Mouse (Mus musculus) right cerebral cortex, postnatal 36 days (tissue): ENCODE results near the gene Tnfrsf25.

ENCODE experiments used
- DNase-seq, 2 experiments: peaks; one replicate each; pipeline ENCODE4 v3.0.0; 2022; ENCODE audit warnings: low spot score in 2 of 2, mixed read lengths in 1 of 2

The Tnfrsf25 gene

DNA sequence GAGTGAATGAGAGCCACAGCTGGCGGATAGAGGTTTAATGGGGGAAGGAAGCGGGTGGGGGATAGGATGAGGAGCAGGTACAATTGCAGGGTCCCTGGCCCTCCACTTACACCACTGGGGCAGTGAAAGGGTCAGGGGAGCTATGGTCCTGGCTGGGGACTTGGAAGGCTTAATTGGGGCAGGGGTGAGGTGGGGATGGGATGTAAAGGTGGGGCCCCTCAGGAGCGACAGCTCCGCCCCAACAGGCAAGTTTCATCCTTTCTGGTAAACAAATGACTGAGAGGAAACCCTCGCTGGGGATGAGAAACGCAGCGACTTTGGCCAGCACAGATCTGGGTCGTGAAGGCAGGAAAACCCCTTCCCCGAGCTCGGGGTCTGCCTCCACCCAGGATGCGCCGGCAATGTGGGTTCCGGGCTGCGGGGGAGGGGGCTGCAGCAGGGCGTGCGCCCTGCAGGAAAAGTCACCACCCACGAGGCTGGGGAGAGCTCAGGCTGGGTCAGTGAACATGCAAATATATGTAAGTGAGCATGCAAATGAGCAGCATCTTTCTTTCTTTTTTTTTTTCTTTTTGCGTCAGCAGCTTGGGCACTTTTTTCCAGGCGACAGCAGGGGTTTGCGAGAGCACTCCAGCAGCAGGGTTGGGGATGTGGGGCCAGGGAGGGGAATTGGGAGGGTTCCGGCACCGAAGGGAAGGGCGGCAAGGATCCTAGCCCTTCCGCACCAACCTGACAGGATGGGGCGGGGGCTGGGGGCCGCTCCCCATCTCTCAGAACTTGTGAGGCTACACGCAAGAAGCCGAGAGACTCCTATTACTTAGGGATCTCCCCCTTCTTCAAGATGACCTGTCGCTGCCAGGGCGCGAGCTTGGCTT lies 4.8 kb downstream of the Tnfrsf25 start:
- DNase-seq: no peak

- no peak for DNase-seq
These were observed 5.4 kb downstream of the Tnfrsf25 start for GRCm38 (mm10) chr4:152121183-152121505.

- DNase-seq: no peak
These were observed 8.7 kb downstream of the Tnfrsf25 start for GRCm38 (mm10) chr4:152124361-152124961.

DNA sequence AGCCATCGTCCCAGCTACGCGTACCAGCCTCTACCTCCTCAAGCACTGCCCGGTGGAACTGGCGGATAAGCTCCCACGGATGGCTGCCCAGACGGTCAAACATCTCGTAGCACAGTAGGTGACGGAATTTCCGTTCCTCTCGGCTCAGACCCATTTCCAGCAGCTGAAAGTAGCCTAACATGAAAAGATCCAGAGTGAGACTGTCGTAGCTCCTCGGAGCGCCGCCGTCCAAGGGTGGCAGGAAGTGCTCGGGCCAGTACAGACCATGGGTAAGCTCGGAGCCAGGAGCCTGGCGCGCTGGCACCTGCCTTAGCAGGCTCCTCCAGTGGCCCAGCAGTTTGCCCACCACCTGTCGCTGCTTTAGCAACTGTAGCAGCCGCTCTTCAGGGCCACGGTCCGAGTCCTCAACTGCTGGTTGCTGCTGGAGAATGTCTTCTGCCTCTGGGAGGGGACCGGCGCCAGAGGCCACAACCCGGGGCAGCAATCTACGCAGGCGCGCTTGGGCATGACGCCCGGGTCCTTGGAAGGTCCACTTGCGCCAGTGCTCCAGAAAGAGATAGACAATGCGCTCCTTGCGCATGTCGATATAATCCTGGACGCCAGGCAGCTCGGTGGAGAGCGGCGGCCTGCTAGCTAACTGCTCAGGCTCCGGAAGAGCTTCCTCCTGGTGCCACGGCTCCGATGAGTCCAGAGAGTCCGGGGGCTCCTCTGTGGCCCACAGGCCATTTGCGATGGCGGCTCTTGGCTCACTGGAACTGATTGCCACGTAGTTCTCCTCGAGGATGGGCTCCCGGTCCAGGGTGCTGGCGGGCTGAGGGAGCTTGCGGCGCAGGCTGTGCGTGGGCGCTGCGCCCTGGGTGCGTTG lies 9.7 kb downstream of the Tnfrsf25 start:
- peak in 1 of 2 experiments; percentile 9 for DNase-seq

GRCm38 (mm10) chr4:152126026-152126920 lies 10.5 kb downstream of the Tnfrsf25 start:
- DNase-seq: peak in 1 of 2 experiments; percentile 5

DNA sequence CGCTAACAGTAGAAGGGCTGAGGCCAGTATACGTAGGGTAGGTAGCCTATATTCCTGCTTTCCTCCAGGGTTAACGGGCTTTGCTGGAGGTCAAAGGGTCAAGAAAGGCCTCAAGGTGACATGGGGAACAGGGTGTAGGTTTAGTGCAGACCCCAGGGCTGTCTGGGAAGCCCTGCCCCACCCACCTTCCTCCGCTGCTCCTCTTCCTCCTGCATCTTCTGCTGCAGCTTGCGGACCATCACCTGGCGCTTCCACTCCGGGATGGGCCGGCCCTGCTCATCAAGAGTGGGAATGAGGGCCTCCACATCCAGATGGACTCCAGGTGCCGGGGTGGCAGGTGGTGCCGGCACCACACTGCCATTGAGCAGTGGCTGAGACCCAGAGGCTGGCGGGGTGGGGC lies 12.2 kb downstream of the Tnfrsf25 start:
- DNase-seq: no peak

DNA sequence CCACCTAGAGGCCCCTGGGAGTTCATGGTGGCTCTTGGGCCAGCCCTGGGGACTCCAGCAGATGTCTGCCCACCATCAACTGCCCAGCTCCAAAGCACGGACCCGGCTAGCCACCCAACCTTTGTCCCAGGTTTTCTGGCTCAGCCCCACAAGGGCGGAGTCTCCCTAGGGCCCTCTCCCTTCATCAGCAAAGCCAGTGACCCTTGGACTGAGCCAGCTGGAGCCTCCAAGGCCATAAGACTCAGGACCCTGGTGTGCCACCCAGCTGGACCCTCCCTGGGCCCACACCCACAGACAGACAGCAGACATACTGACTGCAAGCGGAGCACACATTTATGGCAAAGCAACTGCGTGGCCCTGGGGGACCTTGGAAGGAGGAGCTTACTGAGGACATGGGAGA lies 13.1 kb downstream of the Tnfrsf25 start:
- DNase-seq: no peak

DNA sequence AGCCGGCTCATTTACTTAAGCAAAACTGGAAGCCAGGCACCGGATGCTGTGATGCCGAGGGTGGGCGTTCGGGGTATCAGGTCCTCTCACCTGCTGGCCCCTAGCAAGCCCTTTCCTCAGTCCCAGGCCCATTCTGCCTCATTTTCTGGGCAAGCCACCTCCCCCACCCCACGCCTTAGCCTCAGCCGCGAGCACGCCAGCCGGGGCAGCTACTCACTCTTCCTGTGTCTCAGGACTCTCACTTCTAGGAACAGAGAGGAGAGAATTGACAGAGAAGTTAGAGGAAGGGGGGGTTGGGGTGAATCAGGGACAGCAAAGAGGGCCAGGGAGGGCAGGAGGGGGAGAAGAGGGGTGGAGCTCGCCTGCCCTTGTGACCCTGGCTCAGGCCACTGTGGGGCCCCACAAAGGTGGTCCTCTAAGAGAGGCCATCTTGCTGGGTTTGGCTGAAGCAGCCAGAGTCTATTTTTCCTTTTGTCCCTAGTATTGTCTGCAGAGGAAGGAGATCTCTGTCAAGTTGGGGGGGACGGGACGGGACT lies 13.7 kb downstream of the Tnfrsf25 start:
- DNase-seq: no peak

- no peak for DNase-seq
These were observed 15.3 kb downstream of the Tnfrsf25 start for GRCm38 (mm10) chr4:152130771-152131653.

GRCm38 (mm10) chr4:152131809-152132771 lies 16.4 kb downstream of the Tnfrsf25 start:
- DNase-seq: no peak

DNA sequence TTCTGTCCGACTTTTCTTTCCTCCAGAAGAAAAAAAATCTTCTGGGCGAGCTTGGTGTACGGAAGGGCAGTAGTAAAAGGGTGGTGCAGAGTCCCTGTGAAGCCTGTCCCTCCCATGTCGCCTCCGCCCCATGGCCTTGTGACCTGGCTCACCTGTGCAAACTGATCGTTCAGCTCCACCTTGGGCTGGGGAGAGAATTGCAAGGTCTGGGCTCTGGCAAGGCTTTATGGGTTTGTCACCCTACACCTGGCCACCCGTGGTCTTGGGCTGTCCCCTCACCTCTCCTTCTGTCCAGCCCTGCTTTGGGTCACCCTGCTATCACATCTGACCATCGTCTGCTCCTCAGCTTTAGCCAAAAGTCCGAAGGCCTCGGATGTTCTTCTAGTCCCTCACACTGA lies 17.0 kb downstream of the Tnfrsf25 start:
- no peak for DNase-seq

- DNase-seq: no peak
These were observed 17.5 kb downstream of the Tnfrsf25 start for GRCm38 (mm10) chr4:152133213-152133612.

DNA sequence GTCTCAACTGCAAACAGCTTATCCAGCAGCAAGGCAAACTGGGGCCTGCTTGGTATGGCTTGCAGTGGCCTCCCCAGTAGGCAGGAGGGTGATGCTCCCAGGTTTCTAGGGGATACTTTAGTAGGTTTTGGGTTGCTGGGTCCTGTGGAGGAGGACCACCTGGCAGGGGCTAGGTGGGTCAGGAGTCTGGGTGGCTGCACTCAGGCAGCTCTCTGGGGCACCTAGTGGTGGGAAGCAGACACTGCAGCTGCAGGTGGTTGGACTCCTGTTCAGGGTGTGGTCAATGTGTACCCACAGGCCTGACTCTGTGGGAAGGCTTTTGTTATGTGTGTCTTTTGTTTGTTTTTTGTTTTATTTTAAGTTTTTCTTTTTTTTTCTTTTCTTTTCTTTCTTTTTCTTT lies 18.8 kb downstream of the Tnfrsf25 start:
- DNase-seq: no peak

DNA sequence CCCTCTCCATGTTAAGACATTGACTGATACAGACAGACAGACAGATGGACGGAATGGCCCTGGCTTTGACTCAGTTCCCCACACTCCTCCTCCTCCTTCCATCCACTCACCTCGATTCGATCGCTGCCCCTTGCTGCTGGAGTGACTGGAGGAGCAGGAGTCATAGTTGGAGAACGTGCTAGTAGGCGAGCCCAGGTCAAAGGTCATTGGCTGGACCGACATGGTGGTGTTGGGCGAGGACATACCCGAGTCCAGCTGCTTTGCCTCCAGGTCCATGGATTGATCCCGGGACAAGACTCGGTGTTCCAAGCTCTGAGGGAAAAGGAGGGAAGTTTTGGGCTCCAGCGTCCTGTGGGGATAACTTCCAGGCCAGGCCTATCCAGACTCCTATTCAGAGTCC lies 19.6 kb downstream of the Tnfrsf25 start:
- no peak for DNase-seq

GRCm38 (mm10) chr4:152136112-152136875 lies 20.6 kb downstream of the Tnfrsf25 start:
- no peak for DNase-seq

GRCm38 (mm10) chr4:152136876-152137250 lies 21.1 kb downstream of the Tnfrsf25 start:
- no peak for DNase-seq

- no peak for DNase-seq
These were observed 22.9 kb downstream of the Tnfrsf25 start for GRCm38 (mm10) chr4:152138497-152139260.
